Mouse (Mus musculus) heart, postnatal 0 days (tissue): ENCODE measurements at regions not wholly inside any gene's neighbourhood (a gene's known extent, or its start where the extent isn't known, plus 50 kb on each side); places are given as distances from the start of the nearest gene placed in this dataset.

ENCODE experiments used
- ATAC-seq: fragments of 200-750 bp; cut with Nextera tagmentation; 2 replicates; pipeline ENCODE4 v1.8.0; 2017; ENCODE audit warnings: low read depth, moderate number of reproducible peaks, moderate library complexity; ENCODE audit not compliant: insufficient read depth
- DNase-seq: peaks from one replicate; pipeline ENCODE4 v3.0.0-alpha.2; 2016; ENCODE audit warnings: low spot score
- H3K27ac ChIP-seq: fragments of 300-500 bp; sonication (generic); 2 replicates; pipeline ENCODE4 v1.5.1; 2014; ENCODE audit warnings: low read depth, mild to moderate bottlenecking
- H3K27me3 ChIP-seq: fragments of 300-500 bp; sonication (generic); 2 replicates; pipeline ENCODE4 v1.6.1; 2014; ENCODE audit warnings: low read length, mixed read lengths; ENCODE audit not compliant: control insufficient read depth, insufficient read depth
- H3K36me3 ChIP-seq: fragments of 300-500 bp; sonication (generic); replicated peaks from 2 replicates; pipeline ENCODE4 v1.6.1; 2014; ENCODE audit warnings: low read length, mixed read lengths; ENCODE audit not compliant: control insufficient read depth, insufficient read depth
- H3K4me1 ChIP-seq: fragments of 300-500 bp; sonication (generic); 2 replicates; pipeline ENCODE4 v1.6.1; 2014; ENCODE audit warnings: antibody characterized with exemption; ENCODE audit not compliant: control insufficient read depth, insufficient read depth
- H3K4me2 ChIP-seq: fragments of 300-500 bp; sonication (generic); 2 replicates; pipeline ENCODE4 v1.6.1; 2014; ENCODE audit warnings: low read depth, mild to moderate bottlenecking, low read length, moderate library complexity
- H3K4me3 ChIP-seq: fragments of 300-500 bp; sonication (generic); 2 replicates; pipeline ENCODE4 v1.5.1; 2014; ENCODE audit warnings: low read depth, low read length
- H3K9ac ChIP-seq: fragments of 300-500 bp; sonication (generic); replicated peaks from 2 replicates; pipeline ENCODE4 v1.6.1; 2014; ENCODE audit warnings: low read depth, low read length, mixed read lengths
- H3K9me3 ChIP-seq: fragments of 300-500 bp; sonication (generic); replicated peaks from 2 replicates; pipeline ENCODE4 v1.6.1; 2016; ENCODE audit warnings: low read length; ENCODE audit not compliant: control insufficient read depth
- CTCF ChIP-seq: IDR thresholded peaks from 2 replicates; pipeline ENCODE4 v1.5.1; 2016; ENCODE audit warnings: antibody characterized with exemption, control low read depth, low read depth
- EP300 ChIP-seq: IDR thresholded peaks from 2 replicates; pipeline ENCODE4 v1.6.1; 2016; ENCODE audit warnings: antibody characterized with exemption, low read depth
- WGBS: fragments of 180-500 bp; shearing (Covaris S2); extraction: QIAGEN DNeasy Blood & Tissue Kit; methylation state at CpG from one replicate; pipeline ENCODE4 v1.1.7; 2014; 5-methylcytosine and 5-hydroxymethylcytosine counted together

- H3K4me2 ChIP-seq, result no peak overlapping the region
- H3K27ac ChIP-seq, result no peak overlapping the region
- no peaks in the 10 kb centered on the region for H3K4me1 ChIP-seq
- WGBS, result 52% methylated on average over 1 of the region's 1 CpGs
- no peaks in the 10 kb centered on the region for H3K27me3 ChIP-seq
- TF ChIP-seq CTCF (no peak), EP300 (no peak)
- no peaks in the 10 kb centered on the region for H3K9me3 ChIP-seq
- no peaks in the 10 kb centered on the region for H3K36me3 ChIP-seq
- H3K9ac ChIP-seq, result no peak overlapping the region
- DNase-seq, result no peak
- H3K4me3 ChIP-seq, result no peak overlapping the region
- ATAC-seq, result no peak
Measured at GRCm38 (mm10) chr12:110169261-110169660, 109.6 kb upstream of the Dio3 start.

GRCm38 (mm10) chr12:110170496-110170895, 108.4 kb upstream of the Dio3 start:
- no peak overlapping the region for H3K27ac ChIP-seq
- no peak overlapping the region for H3K4me2 ChIP-seq
- TF ChIP-seq CTCF (no peak), EP300 (no peak)
- no peak overlapping the region for H3K9ac ChIP-seq
- no peaks in the 10 kb centered on the region for H3K27me3 ChIP-seq
- H3K4me3 ChIP-seq, result no peak overlapping the region
- H3K4me1 ChIP-seq, result no peaks in the 10 kb centered on the region
- 78% methylated on average over 8 of the region's 8 CpGs for WGBS
- no peaks in the 10 kb centered on the region for H3K36me3 ChIP-seq
- no peaks in the 10 kb centered on the region for H3K9me3 ChIP-seq
- ATAC-seq (no peak), DNase-seq (no peak)

DNA sequence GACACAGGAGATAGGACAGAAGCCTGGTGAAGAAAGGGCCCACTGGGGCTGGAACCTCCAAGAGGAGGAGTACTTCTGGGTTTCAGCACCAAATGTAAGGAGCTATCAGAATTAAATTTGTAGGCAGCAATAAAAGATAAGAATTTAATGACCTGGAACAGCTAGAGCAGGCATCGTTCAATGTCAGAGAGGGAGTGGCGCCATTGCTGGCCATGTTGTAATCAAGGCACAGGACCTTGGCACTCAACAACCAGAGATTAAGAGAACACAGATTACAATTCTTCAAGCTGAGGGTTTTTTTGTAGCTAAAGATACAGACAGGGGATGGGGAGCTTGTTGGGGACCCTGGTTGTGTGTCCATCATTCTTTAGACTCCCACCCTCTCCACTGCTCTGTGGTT, 101.0 kb upstream of the Dio3 start:
- 0 out of 2 replicates have a peak, but pooled peaks cover 2% of the 10 kb centered on the region for H3K27me3 ChIP-seq
- no peak for DNase-seq
- no peak overlapping the region for H3K4me3 ChIP-seq
- WGBS, result 76% methylated on average over 2 of the region's 2 CpGs
- H3K9ac ChIP-seq, result no peak overlapping the region
- H3K27ac ChIP-seq, result no peak overlapping the region
- no peak for ATAC-seq
- H3K4me1 ChIP-seq, result no peaks in the 10 kb centered on the region
- H3K36me3 ChIP-seq, result no peaks in the 10 kb centered on the region
- peaks cover 4% of the 10 kb centered on the region; the same call in 1 of the 2 replicates for H3K9me3 ChIP-seq
- TF ChIP-seq CTCF (no peak), EP300 (no peak)
- H3K4me2 ChIP-seq, result no peak overlapping the region

DNA sequence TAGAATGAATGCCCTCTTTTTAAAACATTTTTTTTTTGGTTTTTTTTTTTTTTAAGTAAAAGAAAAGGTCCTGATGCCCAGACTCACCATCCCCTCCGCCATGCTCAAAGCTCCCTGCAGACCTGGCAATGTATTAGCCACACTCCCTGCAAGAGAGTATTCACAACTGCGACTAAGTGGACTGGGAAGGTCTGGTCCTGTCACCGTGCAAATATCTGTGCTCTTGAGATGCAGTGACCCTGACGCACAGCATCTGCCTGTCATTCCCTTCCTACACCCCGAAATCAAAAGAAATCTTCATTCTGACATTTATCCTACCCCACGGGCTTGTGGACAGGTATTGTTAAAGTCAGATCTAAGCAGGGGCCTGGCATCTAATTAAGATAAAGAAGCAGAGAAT, 95.4 kb upstream of the Dio3 start:
- H3K36me3 ChIP-seq, result no peaks in the 10 kb centered on the region
- TF ChIP-seq CTCF, result no peak
- TF ChIP-seq EP300, result no peak
- H3K4me3 ChIP-seq, result no peak overlapping the region
- H3K4me1 ChIP-seq, result no peaks in the 10 kb centered on the region
- no peak overlapping the region for H3K9ac ChIP-seq
- WGBS, result 40% methylated on average over 6 of the region's 6 CpGs
- peaks cover 50% of the 10 kb centered on the region for H3K27me3 ChIP-seq
- no peak overlapping the region for H3K27ac ChIP-seq
- ATAC-seq, result no peak
- H3K4me2 ChIP-seq, result no peak overlapping the region
- H3K9me3 ChIP-seq, result peaks cover 4% of the 10 kb centered on the region; the same call in 1 of the 2 replicates
- DNase-seq, result no peak

GRCm38 (mm10) chr12:110185399-110185798, 93.5 kb upstream of the Dio3 start:
- ATAC-seq, result no peak
- no peak for DNase-seq
- no peaks in the 10 kb centered on the region for H3K36me3 ChIP-seq
- TF ChIP-seq CTCF (no peak), EP300 (no peak)
- WGBS, result 37% methylated on average over 9 of the region's 9 CpGs
- no peaks in the 10 kb centered on the region for H3K9me3 ChIP-seq
- H3K4me2 ChIP-seq, result no peak overlapping the region
- H3K27me3 ChIP-seq, result peaks cover 66% of the 10 kb centered on the region
- H3K4me1 ChIP-seq, result no peaks in the 10 kb centered on the region
- no peak overlapping the region for H3K27ac ChIP-seq
- no peak overlapping the region for H3K9ac ChIP-seq
- H3K4me3 ChIP-seq, result no peak overlapping the region

DNA sequence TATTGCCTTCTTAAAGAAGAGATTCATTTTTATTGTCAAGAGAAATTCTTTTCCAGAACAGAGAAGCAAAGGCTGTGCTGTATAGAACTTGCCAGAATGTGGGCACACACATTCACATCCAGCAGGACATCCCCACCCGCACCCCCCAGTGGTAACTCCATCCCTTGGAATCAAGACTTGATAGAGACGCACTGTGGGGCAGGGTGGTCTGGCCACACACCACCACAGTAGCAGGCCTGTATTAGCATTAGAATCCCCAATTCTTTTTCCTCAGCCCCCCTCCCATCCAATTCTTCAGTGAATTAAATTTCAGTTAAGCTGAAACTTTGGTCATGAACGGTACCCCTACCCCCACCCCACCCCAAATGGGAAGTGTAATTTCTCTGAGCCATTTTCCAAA, 92.5 kb upstream of the Dio3 start:
- peaks cover 75% of the 10 kb centered on the region for H3K27me3 ChIP-seq
- no peak for TF ChIP-seq EP300
- no peak for TF ChIP-seq CTCF
- WGBS, result 41% methylated on average over 3 of the region's 3 CpGs
- no peak for ATAC-seq
- H3K36me3 ChIP-seq, result no peaks in the 10 kb centered on the region
- no peak overlapping the region for H3K27ac ChIP-seq
- H3K4me2 ChIP-seq, result no peak overlapping the region
- no peak overlapping the region for H3K9ac ChIP-seq
- H3K9me3 ChIP-seq, result no peaks in the 10 kb centered on the region
- DNase-seq, result no peak
- H3K4me3 ChIP-seq, result no peak overlapping the region
- no peaks in the 10 kb centered on the region for H3K4me1 ChIP-seq
